Mouse (Mus musculus): ENCODE measurements around the gene H2-DMb2. TPM values are rescaled to one million over a fixed set of nuclear protein-coding genes. Genes with fewer than 3 reads are reported as not detected.
A peak's percentile ranks its signal among the peaks of the same experiment; 100 is the strongest.

H2-DMb2 gene
- polyA plus RNA-seq, 1 experiment = 15.6 TPM

DNA sequence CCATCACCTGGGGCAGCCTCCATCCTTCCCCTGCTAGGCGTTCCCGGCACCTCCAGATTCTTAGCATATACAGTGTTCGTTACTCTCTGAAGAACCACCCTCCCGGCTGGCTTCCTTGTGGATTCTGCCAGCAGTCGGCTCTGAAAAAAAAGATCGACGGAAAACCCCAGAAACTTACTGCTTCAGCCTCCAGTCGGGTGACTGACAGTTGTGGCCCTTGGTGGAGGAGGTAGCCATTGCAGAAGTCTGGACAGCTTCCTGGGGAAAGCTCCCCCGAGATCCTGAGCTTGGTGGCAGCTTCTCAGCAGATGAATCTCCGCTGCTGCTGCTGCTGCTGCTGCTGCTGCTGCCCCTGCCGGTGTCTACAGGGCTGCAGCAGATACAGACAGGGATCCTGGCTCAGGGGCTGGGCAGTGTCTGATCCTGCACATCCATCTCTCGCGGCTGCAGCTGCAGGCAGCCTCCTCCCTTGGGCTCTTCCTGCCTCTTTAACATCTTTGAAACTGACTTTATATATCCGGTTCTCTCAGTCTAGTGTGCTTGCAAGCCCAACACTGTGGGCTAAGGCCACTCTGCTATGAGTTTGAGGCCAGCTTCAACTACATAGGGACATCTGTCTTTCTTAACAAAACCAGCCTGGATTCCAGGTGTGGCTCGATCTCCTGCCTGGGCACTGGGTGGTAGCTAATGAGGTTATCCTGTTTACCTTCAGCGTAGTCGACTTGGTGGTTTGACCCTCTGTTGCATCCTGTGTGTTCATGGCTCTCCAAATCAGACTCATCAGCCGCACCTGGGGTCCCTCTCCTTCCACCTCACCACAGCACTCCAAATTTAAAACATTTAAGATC, 13.9 kb upstream of the H2-DMb2 start:
- Histone ChIP-seq H3K36me3 (ENCODE audit: control insufficient read depth, insufficient read depth, low read length) (no peaks in the 10 kb centered on the region), H3K27ac (ENCODE audit: insufficient read depth, low read depth, low read length) (no peak overlapping the region), H3K27me3 (replicated peaks; ENCODE audit: control insufficient read depth, insufficient read depth, low read length) (no peaks in the 10 kb centered on the region), H3K4me1 (ENCODE audit: control insufficient read depth, insufficient read depth, low read length) (peaks cover 10% of the 10 kb centered on the region; the same call in 1 of the 2 replicates), H3K4me3 (ENCODE audit: insufficient read depth, low read depth, low read length) (no peak overlapping the region)
- WGBS = 26% methylated on average over 18 of the region's 18 CpGs
- TF ChIP-seq CTCF (conservative IDR thresholded peaks at IDR 0.05; ENCODE audit: insufficient read depth, insufficient read length, low read depth, low read length) (no peak), POLR2A (IDR thresholded peaks at IDR 0.05; ENCODE audit: low read depth, low read length) (no peak)
- no peak for DNase-seq

GRCm38 (mm10) chr17:34130073-34130947, 12.8 kb upstream of the H2-DMb2 start:
- TF ChIP-seq POLR2A (IDR thresholded peaks at IDR 0.05; ENCODE audit: low read depth, low read length) = no peak
- no peak for TF ChIP-seq CTCF (conservative IDR thresholded peaks at IDR 0.05; ENCODE audit: insufficient read depth, insufficient read length, low read depth, low read length)

GRCm38 (mm10) chr17:34131911-34132310, 11.2 kb upstream of the H2-DMb2 start:
- Histone ChIP-seq H3K4me1 (ENCODE audit: control insufficient read depth, insufficient read depth, low read length) (peaks cover 8% of the 10 kb centered on the region; the same call in 1 of the 2 replicates), H3K27me3 (replicated peaks; ENCODE audit: control insufficient read depth, insufficient read depth, low read length) (no peaks in the 10 kb centered on the region), H3K27ac (ENCODE audit: insufficient read depth, low read depth, low read length) (no peak overlapping the region), H3K36me3 (ENCODE audit: control insufficient read depth, insufficient read depth, low read length) (no peaks in the 10 kb centered on the region), H3K4me3 (ENCODE audit: insufficient read depth, low read depth, low read length) (no peak overlapping the region)
- TF ChIP-seq CTCF (conservative IDR thresholded peaks at IDR 0.05; ENCODE audit: insufficient read depth, insufficient read length, low read depth, low read length) = no peak
- TF ChIP-seq POLR2A (IDR thresholded peaks at IDR 0.05; ENCODE audit: low read depth, low read length) = no peak
- no peak for DNase-seq
- WGBS = 79% methylated on average over 7 of the region's 7 CpGs

More at GRCm38 (mm10) chr17:34130073-34130947, 12.8 kb upstream of the H2-DMb2 start:
- DNase-seq = no peak
- Histone ChIP-seq H3K4me3 (ENCODE audit: insufficient read depth, low read depth, low read length) (no peak overlapping the region), H3K36me3 (ENCODE audit: control insufficient read depth, insufficient read depth, low read length) (no peaks in the 10 kb centered on the region), H3K4me1 (ENCODE audit: control insufficient read depth, insufficient read depth, low read length) (peaks cover 10% of the 10 kb centered on the region; the same call in 1 of the 2 replicates), H3K27me3 (replicated peaks; ENCODE audit: control insufficient read depth, insufficient read depth, low read length) (no peaks in the 10 kb centered on the region), H3K27ac (ENCODE audit: insufficient read depth, low read depth, low read length) (no peak overlapping the region)
- 46% methylated on average over 19 of the region's 19 CpGs for WGBS

GRCm38 (mm10) chr17:34133289-34133688, 9.8 kb upstream of the H2-DMb2 start:
- H3K4me1 ChIP-seq (ENCODE audit: control insufficient read depth, insufficient read depth, low read length) = no peaks in the 10 kb centered on the region
- TF ChIP-seq CTCF (conservative IDR thresholded peaks at IDR 0.05; ENCODE audit: insufficient read depth, insufficient read length, low read depth, low read length) (no peak; the same call in 1 of the 2 replicates), POLR2A (IDR thresholded peaks at IDR 0.05; ENCODE audit: low read depth, low read length) (no peak)
- H3K27me3 ChIP-seq (replicated peaks; ENCODE audit: control insufficient read depth, insufficient read depth, low read length) = no peaks in the 10 kb centered on the region
- no peak for DNase-seq
- WGBS = 65% methylated on average over 11 of the region's 11 CpGs
- no peak overlapping the region for H3K27ac ChIP-seq (ENCODE audit: insufficient read depth, low read depth, low read length)
- no peaks in the 10 kb centered on the region for H3K36me3 ChIP-seq (ENCODE audit: control insufficient read depth, insufficient read depth, low read length)
- no peak overlapping the region for H3K4me3 ChIP-seq (ENCODE audit: insufficient read depth, low read depth, low read length)

GRCm38 (mm10) chr17:34134451-34134850, 8.7 kb upstream of the H2-DMb2 start:
- Histone ChIP-seq H3K4me3 (ENCODE audit: insufficient read depth, low read depth, low read length) (no peak overlapping the region), H3K4me1 (ENCODE audit: control insufficient read depth, insufficient read depth, low read length) (no peaks in the 10 kb centered on the region), H3K36me3 (ENCODE audit: control insufficient read depth, insufficient read depth, low read length) (no peaks in the 10 kb centered on the region), H3K27ac (ENCODE audit: insufficient read depth, low read depth, low read length) (no peak overlapping the region), H3K27me3 (replicated peaks; ENCODE audit: control insufficient read depth, insufficient read depth, low read length) (no peaks in the 10 kb centered on the region)
- DNase-seq = no peak
- no peak for TF ChIP-seq CTCF (conservative IDR thresholded peaks at IDR 0.05; ENCODE audit: insufficient read depth, insufficient read length, low read depth, low read length)
- TF ChIP-seq POLR2A (IDR thresholded peaks at IDR 0.05; ENCODE audit: low read depth, low read length) = no peak
- WGBS = 82% methylated on average over 3 of the region's 3 CpGs

DNA sequence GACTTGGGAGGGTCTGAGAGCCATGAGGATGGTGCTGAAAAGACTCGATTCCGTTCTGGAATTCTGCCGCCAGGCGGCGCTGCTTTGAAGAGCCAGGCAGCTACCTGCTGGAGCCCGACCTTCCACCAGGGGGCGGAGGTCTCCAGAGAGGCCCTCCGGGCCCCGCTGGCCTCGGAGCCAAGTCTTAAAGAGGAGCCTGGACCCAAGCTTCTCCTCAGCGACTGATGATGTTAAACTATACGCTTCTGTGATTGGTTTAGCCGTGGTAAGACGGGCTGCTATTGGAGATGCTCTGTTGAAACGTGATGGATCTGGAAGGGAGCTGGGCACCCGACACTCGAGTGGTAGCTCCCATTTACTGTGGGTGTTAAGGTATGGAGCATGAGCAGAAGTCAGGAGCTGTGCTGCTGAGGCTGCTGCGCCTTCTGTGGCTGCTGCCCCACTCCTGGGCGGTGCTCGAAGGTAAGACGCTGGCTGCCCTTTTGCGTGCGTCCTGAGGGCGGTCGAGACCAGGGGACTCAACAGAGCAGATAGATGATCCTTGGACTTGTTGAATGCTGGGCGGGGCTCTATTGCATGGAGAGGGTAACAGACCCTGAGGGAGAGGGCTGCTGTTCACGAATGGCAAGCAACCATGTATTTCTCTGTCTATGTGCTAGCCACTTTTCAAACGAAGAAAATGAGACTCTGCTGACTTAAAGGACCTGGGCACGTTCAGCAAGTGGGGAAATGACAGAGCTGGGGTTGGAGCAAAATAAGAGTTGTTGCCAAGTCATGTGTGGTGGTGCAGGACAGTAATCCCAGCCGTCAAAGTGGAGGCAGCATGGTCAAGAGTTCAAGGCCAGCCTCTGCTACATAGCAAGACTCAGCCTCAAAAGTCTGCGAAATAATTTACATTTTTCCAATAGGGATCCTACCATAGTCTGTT, 7.5 kb upstream of the H2-DMb2 start:
- no peaks in the 10 kb centered on the region for H3K27me3 ChIP-seq (replicated peaks; ENCODE audit: control insufficient read depth, insufficient read depth, low read length)
- 6% methylated on average over 31 of the region's 31 CpGs for WGBS
- TF ChIP-seq CTCF (conservative IDR thresholded peaks at IDR 0.05; ENCODE audit: insufficient read depth, insufficient read length, low read depth, low read length) (peak; percentile 99), POLR2A (IDR thresholded peaks at IDR 0.05; ENCODE audit: low read depth, low read length) (no peak)
- no peaks in the 10 kb centered on the region for H3K4me1 ChIP-seq (ENCODE audit: control insufficient read depth, insufficient read depth, low read length)
- H3K4me3 ChIP-seq (ENCODE audit: insufficient read depth, low read depth, low read length) = peak overlapping the region; percentile 63
- no peak overlapping the region for H3K27ac ChIP-seq (ENCODE audit: insufficient read depth, low read depth, low read length)
- DNase-seq = peak; percentile 99
- no peaks in the 10 kb centered on the region for H3K36me3 ChIP-seq (ENCODE audit: control insufficient read depth, insufficient read depth, low read length)

Data from kidney, adult 2 months (tissue).